Mouse (Mus musculus) mature B cell (primary cell): ENCODE data around the gene Srsf11.

Experiments
- in situ Hi-C: fragments of 300-500 bp; cut with MboI; formaldehyde crosslinking; loops from 2 replicates; pipeline ENCODE4 v1.14.3; 2019

Srsf11 gene

GRCm38 (mm10) chr3:157993322-157993721, 43.1 kb downstream of the Srsf11 start:
- in situ Hi-C loops = no loop called here

DNA sequence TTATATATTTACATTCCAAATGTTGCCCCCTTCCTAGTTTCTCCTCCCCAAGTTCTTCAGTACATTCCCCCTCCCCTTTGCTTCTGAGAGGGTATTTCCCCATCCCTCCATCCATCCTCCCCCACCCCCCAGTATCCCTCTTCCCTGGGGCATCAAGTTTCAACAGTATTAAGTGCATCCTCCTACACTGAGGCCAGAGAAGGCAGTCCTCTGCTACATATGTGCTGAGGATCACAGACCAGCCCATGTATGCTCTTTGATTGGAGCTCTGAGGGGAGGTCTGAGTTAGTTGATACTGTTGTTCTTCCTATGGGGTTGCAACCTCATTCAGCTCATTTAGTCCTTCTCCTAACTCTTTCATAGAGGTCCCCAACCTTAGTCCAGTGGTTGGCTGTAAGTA, 56.8 kb downstream of the Srsf11 start:
- in situ Hi-C loops = no loop called here

- in situ Hi-C loops = no loop called here
These were observed 63.2 kb downstream of the Srsf11 start for GRCm38 (mm10) chr3:157973236-157973635.

GRCm38 (mm10) chr3:157971151-157971550, 65.3 kb downstream of the Srsf11 start:
- in situ Hi-C loops = no loop called here
